Mouse (Mus musculus) lung, postnatal 0 days (tissue): ENCODE results near the gene Negr1. TPM values are rescaled to one million over a fixed set of nuclear protein-coding genes. Genes with fewer than 3 reads are reported as not detected.
A peak's percentile ranks its signal among the peaks of the same experiment; 100 is the strongest.

Experiments used
- ATAC-seq: fragments of 200-750 bp; cut with Nextera tagmentation; 2 replicates; pipeline ENCODE4 v1.8.0; 2017; ENCODE audit warnings: moderate library complexity
- DNase-seq: peaks from one replicate; pipeline ENCODE4 v3.0.0-alpha.2; 2016; ENCODE audit warnings: low spot score
- H3K27ac ChIP-seq: fragments of 300-500 bp; sonication (generic); 2 replicates; pipeline ENCODE4 v1.5.1; 2014; ENCODE audit warnings: antibody characterized with exemption, mild to moderate bottlenecking, low read length, mixed read lengths
- H3K27me3 ChIP-seq: fragments of 300-500 bp; sonication (generic); replicated peaks from 2 replicates; pipeline ENCODE4 v1.6.1; 2014; ENCODE audit warnings: low read length, mixed read lengths; ENCODE audit not compliant: insufficient read depth
- H3K36me3 ChIP-seq: fragments of 300-500 bp; sonication (generic); 2 replicates; pipeline ENCODE4 v1.6.1; 2014; ENCODE audit warnings: low read length, mixed read lengths; ENCODE audit not compliant: insufficient read depth
- H3K4me1 ChIP-seq: fragments of 300-500 bp; sonication (generic); 2 replicates; pipeline ENCODE4 v1.6.1; 2014; ENCODE audit warnings: antibody characterized with exemption, low read depth, low read length, mixed read lengths; ENCODE audit not compliant: insufficient read depth
- H3K4me2 ChIP-seq: fragments of 300-500 bp; sonication (generic); replicated peaks from 2 replicates; pipeline ENCODE4 v1.6.1; 2014; ENCODE audit warnings: low read depth, mild to moderate bottlenecking, low read length, moderate library complexity, mixed read lengths
- H3K4me3 ChIP-seq: fragments of 300-500 bp; sonication (generic); 2 replicates; pipeline ENCODE4 v1.5.1; 2014; ENCODE audit warnings: low read depth, low read length
- H3K9ac ChIP-seq: fragments of 300-500 bp; sonication (generic); replicated peaks from 2 replicates; pipeline ENCODE4 v1.6.1; 2014; ENCODE audit warnings: low read depth, mild to moderate bottlenecking
- H3K9me3 ChIP-seq: fragments of 300-500 bp; sonication (generic); 2 replicates; pipeline ENCODE4 v1.6.1; 2016; ENCODE audit warnings: low read length, mixed read lengths
- CTCF ChIP-seq: IDR thresholded peaks from 2 replicates; pipeline ENCODE4 v1.5.1; 2016; ENCODE audit warnings: antibody characterized with exemption, mild to moderate bottlenecking
- EP300 ChIP-seq: IDR thresholded peaks from 2 replicates; pipeline ENCODE4 v1.6.1; 2016; ENCODE audit warnings: antibody characterized with exemption, mild to moderate bottlenecking, control low read depth
- WGBS: fragments of 180-500 bp; shearing (Covaris S2); extraction: QIAGEN DNeasy Blood & Tissue Kit; methylation state at CpG from one replicate; pipeline ENCODE4 v1.1.7; 2014; 5-methylcytosine and 5-hydroxymethylcytosine counted together
- polyA plus RNA-seq: library from polyadenylated mRNA; unstranded; fragments of >200 nt; fragmentation: Nextera tagmentation; extraction: Ambion mirVana; gene quantifications from 2 replicates; pipeline ENCODE4 v1.2.1, GENCODE M21; 2015

Gene Negr1
- polyA plus RNA-seq, 1 experiment from 2014 or later, result 1.3 TPM

GRCm38 (mm10) chr3:157154902-157155301, 593.3 kb downstream of the Negr1 start:
- Histone ChIP-seq H3K4me1 (no peaks in the 10 kb centered on the region), H3K4me3 (no peak overlapping the region), H3K4me2 (no peak overlapping the region), H3K27ac (no peak overlapping the region), H3K36me3 (no peaks in the 10 kb centered on the region), H3K9ac (no peak overlapping the region), H3K9me3 (no peaks in the 10 kb centered on the region), H3K27me3 (no peaks in the 10 kb centered on the region)
- 66% methylated on average over 3 of the region's 3 CpGs for WGBS
- TF ChIP-seq CTCF, result no peak
- TF ChIP-seq EP300, result no peak
- ATAC-seq (no peak), DNase-seq (no peak)

- no peak overlapping the region for H3K4me2 ChIP-seq
- no peaks in the 10 kb centered on the region for H3K4me1 ChIP-seq
- no peak overlapping the region for H3K9ac ChIP-seq
- no peaks in the 10 kb centered on the region for H3K36me3 ChIP-seq
- no peak for TF ChIP-seq EP300
- TF ChIP-seq CTCF, result no peak
- no peak overlapping the region for H3K27ac ChIP-seq
- DNase-seq (no peak), ATAC-seq (no peak)
- no peak overlapping the region for H3K4me3 ChIP-seq
- no peaks in the 10 kb centered on the region for H3K9me3 ChIP-seq
- H3K27me3 ChIP-seq, result no peaks in the 10 kb centered on the region
Observed at GRCm38 (mm10) chr3:157155513-157155912, 593.9 kb downstream of the Negr1 start.

- ATAC-seq, result peak; percentile 71
- WGBS, result 73% methylated on average over 3 of the region's 3 CpGs
- Histone ChIP-seq H3K9me3 (no peaks in the 10 kb centered on the region), H3K27me3 (no peaks in the 10 kb centered on the region), H3K27ac (no peak overlapping the region), H3K36me3 (no peaks in the 10 kb centered on the region), H3K4me1 (no peaks in the 10 kb centered on the region), H3K9ac (no peak overlapping the region), H3K4me3 (no peak overlapping the region), H3K4me2 (no peak overlapping the region)
- no peak for TF ChIP-seq CTCF
- TF ChIP-seq EP300, result no peak
- peak; percentile 46 for DNase-seq
Observed at GRCm38 (mm10) chr3:157164840-157165595, 603.4 kb downstream of the Negr1 start.

GRCm38 (mm10) chr3:157181975-157182374, 620.4 kb downstream of the Negr1 start:
- Histone ChIP-seq H3K9me3 (no peaks in the 10 kb centered on the region), H3K4me1 (no peaks in the 10 kb centered on the region), H3K36me3 (no peaks in the 10 kb centered on the region), H3K4me2 (no peak overlapping the region), H3K9ac (no peak overlapping the region), H3K27me3 (no peaks in the 10 kb centered on the region), H3K27ac (no peak overlapping the region), H3K4me3 (no peak overlapping the region)
- 72% methylated on average over 2 of the region's 2 CpGs for WGBS
- ATAC-seq (no peak), DNase-seq (no peak)
- TF ChIP-seq EP300 (no peak), CTCF (no peak)

- H3K9me3 ChIP-seq, result no peaks in the 10 kb centered on the region
- no peak overlapping the region for H3K27ac ChIP-seq
- no peaks in the 10 kb centered on the region for H3K36me3 ChIP-seq
- 0 out of 2 replicates have a peak, but pooled peaks cover 3% of the 10 kb centered on the region for H3K4me1 ChIP-seq
- H3K9ac ChIP-seq, result no peak overlapping the region
- no peak overlapping the region for H3K4me3 ChIP-seq
- TF ChIP-seq CTCF (no peak), EP300 (no peak)
- no peak overlapping the region for H3K4me2 ChIP-seq
- H3K27me3 ChIP-seq, result no peaks in the 10 kb centered on the region
- 45% methylated on average over 8 of the region's 8 CpGs for WGBS
- no peak for ATAC-seq
- DNase-seq, result no peak
Observed at GRCm38 (mm10) chr3:157188939-157189725, 627.5 kb downstream of the Negr1 start.

GRCm38 (mm10) chr3:157189834-157190233, 628.2 kb downstream of the Negr1 start:
- Histone ChIP-seq H3K9ac (no peak overlapping the region), H3K4me2 (no peak overlapping the region), H3K4me1 (0 out of 2 replicates have a peak, but pooled peaks cover 3% of the 10 kb centered on the region), H3K27me3 (no peaks in the 10 kb centered on the region), H3K4me3 (no peak overlapping the region), H3K36me3 (no peaks in the 10 kb centered on the region), H3K9me3 (no peaks in the 10 kb centered on the region), H3K27ac (no peak overlapping the region)
- no peak for DNase-seq
- TF ChIP-seq EP300 (no peak), CTCF (peak; percentile 8; the same call in 1 of the 2 replicates)
- ATAC-seq, result no peak
- 78% methylated on average over 4 of the region's 4 CpGs for WGBS
